Mouse (Mus musculus) thymus, postnatal 36 days (tissue): ENCODE results near the gene Stab1.
A peak's percentile ranks its signal among the peaks of the same experiment; 100 is the strongest.

Experiments used
- DNase-seq, 2 experiments: peaks; one replicate each; pipeline ENCODE4 v3.0.0; 2022; ENCODE audit warnings: mixed read lengths in 2 of 2

Gene Stab1

GRCm38 (mm10) chr14:31130236-31131220, 37.9 kb downstream of the Stab1 start, which contains the start of gene Nt5dc2:
TSS of gene Nt5dc2 (plus strand) at chr14:31131053.
- DNase-seq = peak; percentile 89 to 93

GRCm38 (mm10) chr14:31129326-31130235, 38.9 kb downstream of the Stab1 start:
- no peak for DNase-seq

- DNase-seq = peak; percentile 97 to 99
Measured at GRCm38 (mm10) chr14:31128826-31129219, 39.6 kb downstream of the Stab1 start, which contains the start of gene Smim4. TSS of gene Smim4 (minus strand) at chr14:31128956.

GRCm38 (mm10) chr14:31128101-31128825, 40.2 kb downstream of the Stab1 start:
- peak in 1 of 2 experiments; percentile 55 for DNase-seq

- DNase-seq = no peak
Measured at GRCm38 (mm10) chr14:31126826-31127225, 41.6 kb downstream of the Stab1 start.

GRCm38 (mm10) chr14:31125106-31126075, 43.0 kb downstream of the Stab1 start:
- DNase-seq = no peak

GRCm38 (mm10) chr14:31115522-31115921, 52.9 kb downstream of the Stab1 start:
- DNase-seq = no peak

GRCm38 (mm10) chr14:31114011-31114410, 54.4 kb downstream of the Stab1 start:
- no peak for DNase-seq

- no peak for DNase-seq
Measured at GRCm38 (mm10) chr14:31112187-31112586, 56.3 kb downstream of the Stab1 start.

GRCm38 (mm10) chr14:31110613-31111012, 57.8 kb downstream of the Stab1 start:
- DNase-seq = no peak

GRCm38 (mm10) chr14:31105156-31105555, 63.3 kb downstream of the Stab1 start:
- DNase-seq = no peak

- DNase-seq = no peak
Measured at GRCm38 (mm10) chr14:31089918-31090317, 78.5 kb downstream of the Stab1 start.
